Comparison of ENCODE assay signal across 8 mouse cellular contexts in genomic region chr1:75234606-75235005, GRCm38 (mm10). TPM values are rescaled to one million over a fixed set of nuclear protein-coding genes. Genes with fewer than 3 reads are reported as not detected.
DNase-seq lines count a peak whose midpoint lies in the region; ATAC-seq and TF ChIP-seq lines count a peak whose summit lies in the region.

No protein-coding gene starts in this region.

- DNase-seq in layer of hippocampus, adult 8-10 months (ENCODE audit: low spot score in 2 of 2) = peak; percentile 73 to 77
- no peak for DNase-seq in layer of hippocampus, adult 9-10 months (ENCODE audit: low spot score)
- peak; percentile 58 for DNase-seq in c-Kit-positive CD71-positive TER-119-positive erythroid progenitor cells, embryonic 14.5 days (ENCODE audit: low spot score)
- peak; percentile 79 for DNase-seq in liver, adult 2 months (ENCODE audit: extremely low read depth, low read depth, low spot score)

- H3K4me3 ChIP-seq in forebrain, embryonic 13.5 days = no peak overlapping the region
- H3K4me3 ChIP-seq in hindbrain, embryonic 13.5 days = no peak overlapping the region
- no peak overlapping the region for H3K4me3 ChIP-seq in liver, adult 2 months (ENCODE audit: insufficient read depth, low read depth, low read length)
- no peak overlapping the region for H3K4me3 ChIP-seq in midbrain, embryonic 16.5 days (ENCODE audit: low read depth, low read length)
- no peak overlapping the region for H3K4me3 ChIP-seq in stomach, embryonic 14.5 days (ENCODE audit: low read depth, low read length)

- H3K9ac ChIP-seq in forebrain, embryonic 13.5 days = no peak overlapping the region
- no peak overlapping the region for H3K9ac ChIP-seq in hindbrain, embryonic 13.5 days
- no peak overlapping the region; the same call in 1 of the 2 replicates for H3K9ac ChIP-seq in liver, adult 2 months (ENCODE audit: low read depth, low read length)
- peak overlapping the region; percentile 40; the same call in 1 of the 2 replicates for H3K9ac ChIP-seq in midbrain, embryonic 16.5 days (ENCODE audit: low read depth, low read length)
- no peak overlapping the region for H3K9ac ChIP-seq in stomach, embryonic 14.5 days (replicated peaks; ENCODE audit: low read depth, low read length)

- peaks cover 6% of the 10 kb centered on the region; the same call in 1 of the 2 replicates for H3K79me2 ChIP-seq in liver, adult 2 months (ENCODE audit: control insufficient read depth, insufficient read depth, low read length)

- peaks cover 5% of the 10 kb centered on the region; the same call in 1 of the 2 replicates for H3K27me3 ChIP-seq in forebrain, embryonic 13.5 days
- 0 out of 2 replicates have a peak, but pooled peaks cover 16% of the 10 kb centered on the region for H3K27me3 ChIP-seq in hindbrain, embryonic 13.5 days
- no peaks in the 10 kb centered on the region for H3K27me3 ChIP-seq in liver, adult 2 months (ENCODE audit: control insufficient read depth, insufficient read depth, low read length)
- no peaks in the 10 kb centered on the region for H3K27me3 ChIP-seq in midbrain, embryonic 16.5 days (ENCODE audit: control insufficient read depth, insufficient read depth, low read depth, low read length)
- H3K27me3 ChIP-seq in stomach, embryonic 14.5 days (ENCODE audit: control insufficient read depth, insufficient read depth, low read length) = no peaks in the 10 kb centered on the region

- ATAC-seq in forebrain, embryonic 13.5 days = peak; percentile 66
- ATAC-seq in hindbrain, embryonic 13.5 days (ENCODE audit: low FRiP score) = peak; percentile 54; the same call in 1 of the 2 replicates
- ATAC-seq in midbrain, embryonic 16.5 days = peak; percentile 58; the same call in 1 of the 2 replicates
- ATAC-seq in stomach, embryonic 14.5 days (ENCODE audit: insufficient number of reproducible peaks, insufficient read depth, low FRiP score, low read depth) = peak; percentile 43; the same call in 1 of the 2 replicates

- H3K27ac ChIP-seq in forebrain, embryonic 13.5 days = no peak overlapping the region
- H3K27ac ChIP-seq in hindbrain, embryonic 13.5 days = peak overlapping the region; percentile 41; the same call in 1 of the 2 replicates
- no peak overlapping the region for H3K27ac ChIP-seq in liver, adult 2 months (replicated peaks; ENCODE audit: insufficient read depth, low read depth, low read length)
- no peak overlapping the region for H3K27ac ChIP-seq in midbrain, embryonic 16.5 days (ENCODE audit: low read length)
- H3K27ac ChIP-seq in stomach, embryonic 14.5 days (ENCODE audit: low read length) = no peak overlapping the region

- H3K36me3 ChIP-seq in forebrain, embryonic 13.5 days (ENCODE audit: poor library complexity, severe bottlenecking) = peaks cover 4% of the 10 kb centered on the region
- H3K36me3 ChIP-seq in hindbrain, embryonic 13.5 days = peaks cover 4% of the 10 kb centered on the region
- H3K36me3 ChIP-seq in liver, adult 2 months (ENCODE audit: control insufficient read depth, insufficient read depth, low read length) = peaks cover under 1% of the 10 kb centered on the region
- no peaks in the 10 kb centered on the region for H3K36me3 ChIP-seq in midbrain, embryonic 16.5 days (ENCODE audit: control insufficient read depth, insufficient read depth, low read length)
- no peaks in the 10 kb centered on the region; the same call in 1 of the 2 replicates for H3K36me3 ChIP-seq in stomach, embryonic 14.5 days (ENCODE audit: control insufficient read depth, insufficient read depth, low read length)

- no peaks in the 10 kb centered on the region for H3K9me3 ChIP-seq in forebrain, embryonic 13.5 days (replicated peaks)
- no peaks in the 10 kb centered on the region for H3K9me3 ChIP-seq in hindbrain, embryonic 13.5 days
- H3K9me3 ChIP-seq in midbrain, embryonic 16.5 days (replicated peaks; ENCODE audit: control insufficient read depth, low read length, poor library complexity, severe bottlenecking) = no peaks in the 10 kb centered on the region
- H3K9me3 ChIP-seq in stomach, embryonic 14.5 days (ENCODE audit: control insufficient read depth, low read depth, low read length) = no peaks in the 10 kb centered on the region

- peak; percentile 87 for TF ChIP-seq CTCF in liver, adult 2 months (IDR thresholded peaks at IDR 0.05; ENCODE audit: low read depth, low read length)

- 0 out of 2 replicates have a peak overlapping the region, but pooled peaks have one; percentile 10 for H3K4me2 ChIP-seq in forebrain, embryonic 13.5 days
- no peak overlapping the region for H3K4me2 ChIP-seq in hindbrain, embryonic 13.5 days
- no peak overlapping the region for H3K4me2 ChIP-seq in midbrain, embryonic 16.5 days (ENCODE audit: low read length)
- H3K4me2 ChIP-seq in stomach, embryonic 14.5 days (replicated peaks; ENCODE audit: low read depth, low read length) = no peak overlapping the region

- WGBS in forebrain, embryonic 13.5 days = under 1% methylated on average over 8 of the region's 8 CpGs
- 2% methylated on average over 8 of the region's 8 CpGs for WGBS in hindbrain, embryonic 13.5 days
- 2% methylated on average over 8 of the region's 8 CpGs for WGBS in liver, adult 2 months
- 2% methylated on average over 8 of the region's 8 CpGs for whole genome bisulfite sequencing in midbrain, embryonic 16.5 days
- WGBS in stomach, embryonic 14.5 days = 2% methylated on average over 8 of the region's 8 CpGs

- H3K4me1 ChIP-seq in forebrain, embryonic 13.5 days = peaks cover 27% of the 10 kb centered on the region
- H3K4me1 ChIP-seq in hindbrain, embryonic 13.5 days (replicated peaks) = peaks cover 28% of the 10 kb centered on the region
- H3K4me1 ChIP-seq in liver, adult 2 months (ENCODE audit: control insufficient read depth, insufficient read depth, low read length) = peaks cover 12% of the 10 kb centered on the region
- peaks cover 8% of the 10 kb centered on the region for H3K4me1 ChIP-seq in midbrain, embryonic 16.5 days (ENCODE audit: control insufficient read depth, insufficient read depth, low read length)
- peaks cover 2% of the 10 kb centered on the region; the same call in 1 of the 2 replicates for H3K4me1 ChIP-seq in stomach, embryonic 14.5 days (ENCODE audit: control insufficient read depth, insufficient read depth, low read length)

- TF ChIP-seq POLR2A in liver, adult 2 months (IDR thresholded peaks at IDR 0.05; ENCODE audit: extremely low read depth, insufficient read depth, low read length) = no peak

RNA-seq across cellular contexts. Expression of gene Dnajb2, which starts 1.6 kb away (rescaled TPM):
- total RNA-seq in layer of hippocampus, adult 8-10 months (2022) = 100 to 1,000 TPM in 1 of 4 experiments, 10 to 100 TPM in 3; 83.1 to 108 (median 93.1) TPM
- polyA plus RNA-seq in forebrain, embryonic 13.5 days (2015; fragmentation: Nextera tagmentation; extraction: Ambion mirVana) = 40.0 and 41.7 TPM in 2 replicates
- polyA plus RNA-seq in hindbrain, embryonic 13.5 days (2015; fragmentation: Nextera tagmentation; extraction: Ambion mirVana) = 59.7 and 62.3 TPM in 2 replicates
- total RNA-seq in liver, adult 2 months (2014; rRNA removed) = 25.4 and 30.3 TPM in 2 replicates
- 55.9 and 60.4 TPM in 2 replicates for polyA plus RNA-seq in liver, adult 2 months (2012; rRNA removed)
- 79.4 and 84.3 TPM in 2 replicates for polyA plus RNA-seq in midbrain, embryonic 16.5 days (2015; fragmentation: Nextera tagmentation; extraction: Ambion mirVana)
- 14.3 and 14.4 TPM in 2 replicates for polyA plus RNA-seq in stomach, embryonic 14.5 days (2014; fragmentation: Nextera tagmentation; extraction: Ambion mirVana)

RNA-seq across cellular contexts. Expression of gene A630095N17Rik, which starts 2.7 kb away (rescaled TPM):
- not detected for total RNA-seq in layer of hippocampus, adult 8-10 months (2022)
- not detected in 2 replicates for polyA plus RNA-seq in forebrain, embryonic 13.5 days (2015; fragmentation: Nextera tagmentation; extraction: Ambion mirVana)
- polyA plus RNA-seq in hindbrain, embryonic 13.5 days (2015; fragmentation: Nextera tagmentation; extraction: Ambion mirVana) = not detected in 2 replicates
- total RNA-seq in liver, adult 2 months (2014; rRNA removed) = not detected in 2 replicates
- not detected in 2 replicates for polyA plus RNA-seq in liver, adult 2 months (2012; rRNA removed)
- not detected in 2 replicates for polyA plus RNA-seq in midbrain, embryonic 16.5 days (2015; fragmentation: Nextera tagmentation; extraction: Ambion mirVana)
- polyA plus RNA-seq in stomach, embryonic 14.5 days (2014; fragmentation: Nextera tagmentation; extraction: Ambion mirVana) = not detected in 2 replicates

RNA-seq across cellular contexts. Expression of gene Tuba4a, which starts 14.9 kb away (rescaled TPM):
- 100 to 1,000 TPM; 488 to 539 (median 494) TPM for total RNA-seq in layer of hippocampus, adult 8-10 months (2022)
- 15.3 and 16.6 TPM in 2 replicates for polyA plus RNA-seq in forebrain, embryonic 13.5 days (2015; fragmentation: Nextera tagmentation; extraction: Ambion mirVana)
- polyA plus RNA-seq in hindbrain, embryonic 13.5 days (2015; fragmentation: Nextera tagmentation; extraction: Ambion mirVana) = 6.5 and 7.1 TPM in 2 replicates
- 80.9 and 117 TPM in 2 replicates for total RNA-seq in liver, adult 2 months (2014; rRNA removed)
- 242 and 267 TPM in 2 replicates for polyA plus RNA-seq in liver, adult 2 months (2012; rRNA removed)
- 11.2 and 22.2 TPM in 2 replicates for polyA plus RNA-seq in midbrain, embryonic 16.5 days (2015; fragmentation: Nextera tagmentation; extraction: Ambion mirVana)
- 59.9 and 69.1 TPM in 2 replicates for polyA plus RNA-seq in stomach, embryonic 14.5 days (2014; fragmentation: Nextera tagmentation; extraction: Ambion mirVana)

RNA-seq across cellular contexts. Expression of gene Stk16, which starts 24.0 kb away (rescaled TPM):
- 10 to 100 TPM; 78.7 to 88.5 (median 84.5) TPM for total RNA-seq in layer of hippocampus, adult 8-10 months (2022)
- 143 and 157 TPM in 2 replicates for polyA plus RNA-seq in forebrain, embryonic 13.5 days (2015; fragmentation: Nextera tagmentation; extraction: Ambion mirVana)
- 138 and 145 TPM in 2 replicates for polyA plus RNA-seq in hindbrain, embryonic 13.5 days (2015; fragmentation: Nextera tagmentation; extraction: Ambion mirVana)
- 57.3 and 63.5 TPM in 2 replicates for total RNA-seq in liver, adult 2 months (2014; rRNA removed)
- polyA plus RNA-seq in liver, adult 2 months (2012; rRNA removed) = 190 and 221 TPM in 2 replicates
- 147 and 154 TPM in 2 replicates for polyA plus RNA-seq in midbrain, embryonic 16.5 days (2015; fragmentation: Nextera tagmentation; extraction: Ambion mirVana)
- polyA plus RNA-seq in stomach, embryonic 14.5 days (2014; fragmentation: Nextera tagmentation; extraction: Ambion mirVana) = 123 TPM in 2 replicates

RNA-seq across cellular contexts. Expression of gene Glb1l, which starts 24.0 kb away (rescaled TPM):
- total RNA-seq in layer of hippocampus, adult 8-10 months (2022) = 10 to 100 TPM; 14.1 to 22.4 (median 18.5) TPM
- polyA plus RNA-seq in forebrain, embryonic 13.5 days (2015; fragmentation: Nextera tagmentation; extraction: Ambion mirVana) = 14.6 and 21.1 TPM in 2 replicates
- polyA plus RNA-seq in hindbrain, embryonic 13.5 days (2015; fragmentation: Nextera tagmentation; extraction: Ambion mirVana) = 19.9 and 22.5 TPM in 2 replicates
- 3.7 and 4.8 TPM in 2 replicates for total RNA-seq in liver, adult 2 months (2014; rRNA removed)
- polyA plus RNA-seq in liver, adult 2 months (2012; rRNA removed) = 2.1 and 2.5 TPM in 2 replicates
- polyA plus RNA-seq in midbrain, embryonic 16.5 days (2015; fragmentation: Nextera tagmentation; extraction: Ambion mirVana) = 23.0 and 25.4 TPM in 2 replicates
- 22.4 and 29.6 TPM in 2 replicates for polyA plus RNA-seq in stomach, embryonic 14.5 days (2014; fragmentation: Nextera tagmentation; extraction: Ambion mirVana)
